Mouse (Mus musculus): ENCODE data around the gene Hvcn1.

- TF ChIP-seq CTCF (IDR thresholded peaks at IDR 0.05; ENCODE audit: extremely low read depth, insufficient read length, insufficient replicate concordance, low read depth, low read length) (no peak), POLR2A (IDR thresholded peaks at IDR 0.05; ENCODE audit: low read depth, low read length) (no peak)
Observed at GRCm38 (mm10) chr5:122240521-122240920, 33.9 kb downstream of the Hvcn1 start.

All from small intestine, adult 2 months (tissue).